Mouse (Mus musculus) intestine, postnatal 0 days (tissue): Measurements from ENCODE around the gene Exosc7. TPM values are rescaled to one million over a fixed set of nuclear protein-coding genes. Genes with fewer than 3 reads are reported as not detected.

Experiments
- ATAC-seq: fragments of 200-750 bp; cut with Nextera tagmentation; 2 replicates; pipeline ENCODE4 v1.8.0; 2017; ENCODE audit warnings: mild to moderate bottlenecking, moderate TSS enrichment, moderate library complexity
- H3K27ac ChIP-seq: fragments of 300-500 bp; sonication (generic); 2 replicates; pipeline ENCODE4 v1.5.1; 2014; ENCODE audit warnings: mild to moderate bottlenecking, low read depth, low read length, moderate library complexity
- H3K27me3 ChIP-seq: fragments of 300-500 bp; sonication (generic); replicated peaks from 2 replicates; pipeline ENCODE4 v1.6.1; 2014; ENCODE audit warnings: low read length, mixed read lengths; ENCODE audit not compliant: control insufficient read depth, insufficient read depth
- H3K36me3 ChIP-seq: fragments of 300-500 bp; sonication (generic); 2 replicates; pipeline ENCODE4 v1.6.1; 2014; ENCODE audit warnings: mild to moderate bottlenecking, moderate library complexity; ENCODE audit not compliant: control insufficient read depth, insufficient read depth
- H3K4me1 ChIP-seq: fragments of 300-500 bp; sonication (generic); replicated peaks from 2 replicates; pipeline ENCODE4 v1.6.1; 2014; ENCODE audit warnings: antibody characterized with exemption, low read length, mixed read lengths; ENCODE audit not compliant: control insufficient read depth, insufficient read depth
- H3K4me2 ChIP-seq: fragments of 300-500 bp; sonication (generic); replicated peaks from 2 replicates; pipeline ENCODE4 v1.6.1; 2014; ENCODE audit warnings: low read depth, mild to moderate bottlenecking, moderate library complexity
- H3K4me3 ChIP-seq: fragments of 300-500 bp; sonication (generic); 2 replicates; pipeline ENCODE4 v1.5.1; 2014; ENCODE audit warnings: low read depth, low read length
- H3K9ac ChIP-seq: fragments of 300-500 bp; sonication (generic); 2 replicates; pipeline ENCODE4 v1.6.1; 2014; ENCODE audit warnings: mild to moderate bottlenecking, low read depth, low read length
- H3K9me3 ChIP-seq: fragments of 300-500 bp; sonication (generic); 2 replicates; pipeline ENCODE4 v1.6.1; 2016; ENCODE audit warnings: mixed run types; ENCODE audit not compliant: control insufficient read depth
- CTCF ChIP-seq: sonication (generic); IDR thresholded peaks from 2 replicates; pipeline ENCODE4 v1.5.1; 2016; ENCODE audit warnings: low read depth, mild to moderate bottlenecking, control low read depth, antibody characterized with exemption, moderate library complexity
- WGBS: fragments of 180-500 bp; shearing (Covaris S2); extraction: QIAGEN DNeasy Blood & Tissue Kit; methylation state at CpG from one replicate; pipeline ENCODE4 v1.1.7; 2014; 5-methylcytosine and 5-hydroxymethylcytosine counted together
- polyA plus RNA-seq: library from polyadenylated mRNA; unstranded; fragments of >200 nt; fragmentation: Nextera tagmentation; extraction: Ambion mirVana; gene quantifications from 2 replicates; pipeline ENCODE4 v1.2.1, GENCODE M21; 2015

Exosc7 gene
- polyA plus RNA-seq, 1 experiment from 2014 or later: 53.6 TPM

GRCm38 (mm10) chr9:123174356-123174755 is 61.3 kb downstream of the Exosc7 start:
- Histone ChIP-seq H3K27ac (no peak overlapping the region), H3K4me2 (no peak overlapping the region), H3K27me3 (no peaks in the 10 kb centered on the region), H3K4me3 (no peak overlapping the region), H3K9ac (no peak overlapping the region), H3K9me3 (no peaks in the 10 kb centered on the region), H3K36me3 (peaks cover 24% of the 10 kb centered on the region), H3K4me1 (no peaks in the 10 kb centered on the region)
- no peak for TF ChIP-seq CTCF
- ATAC-seq: no peak
- WGBS: 92% methylated on average over 4 of the region's 4 CpGs

GRCm38 (mm10) chr9:123177380-123178048 is 64.5 kb downstream of the Exosc7 start:
- WGBS: 88% methylated on average over 9 of the region's 9 CpGs

GRCm38 (mm10) chr9:123180003-123180402 is 67.0 kb downstream of the Exosc7 start:
- H3K4me2 ChIP-seq: no peak overlapping the region
- H3K27ac ChIP-seq: no peak overlapping the region
- H3K9ac ChIP-seq: no peak overlapping the region
- H3K27me3 ChIP-seq: no peaks in the 10 kb centered on the region
- H3K36me3 ChIP-seq: peaks cover 37% of the 10 kb centered on the region
- no peak for ATAC-seq
- H3K4me1 ChIP-seq: no peaks in the 10 kb centered on the region
- TF ChIP-seq CTCF: no peak
- no peak overlapping the region for H3K4me3 ChIP-seq
- no peaks in the 10 kb centered on the region for H3K9me3 ChIP-seq
- 92% methylated on average over 6 of the region's 6 CpGs for WGBS

More at GRCm38 (mm10) chr9:123177380-123178048, 64.5 kb downstream of the Exosc7 start:
- Histone ChIP-seq H3K4me1 (no peaks in the 10 kb centered on the region), H3K27ac (no peak overlapping the region), H3K36me3 (peaks cover 35% of the 10 kb centered on the region), H3K9ac (no peak overlapping the region), H3K9me3 (no peaks in the 10 kb centered on the region), H3K27me3 (no peaks in the 10 kb centered on the region), H3K4me3 (no peak overlapping the region), H3K4me2 (no peak overlapping the region)
- no peak for TF ChIP-seq CTCF
- ATAC-seq: no peak

- no peaks in the 10 kb centered on the region for H3K4me1 ChIP-seq
- no peak overlapping the region for H3K4me3 ChIP-seq
- 39% methylated on average over 8 of the region's 8 CpGs for WGBS
- ATAC-seq: peak; percentile 88
- no peak for TF ChIP-seq CTCF
- H3K36me3 ChIP-seq: peaks cover 28% of the 10 kb centered on the region
- H3K27me3 ChIP-seq: no peaks in the 10 kb centered on the region
- H3K27ac ChIP-seq: peak overlapping the region; percentile 35
- H3K9me3 ChIP-seq: no peaks in the 10 kb centered on the region
- no peak overlapping the region for H3K4me2 ChIP-seq
- H3K9ac ChIP-seq: no peak overlapping the region
These were observed 70.2 kb downstream of the Exosc7 start for GRCm38 (mm10) chr9:123183226-123183625.

- Histone ChIP-seq H3K27ac (no peak overlapping the region), H3K4me3 (no peak overlapping the region), H3K9me3 (no peaks in the 10 kb centered on the region), H3K27me3 (no peaks in the 10 kb centered on the region), H3K9ac (no peak overlapping the region), H3K36me3 (peaks cover 18% of the 10 kb centered on the region; the same call in 1 of the 2 replicates), H3K4me1 (no peaks in the 10 kb centered on the region), H3K4me2 (no peak overlapping the region)
- ATAC-seq: no peak
- 54% methylated on average over 2 of the region's 2 CpGs for WGBS
- TF ChIP-seq CTCF: no peak
These were observed 72.5 kb downstream of the Exosc7 start for GRCm38 (mm10) chr9:123185546-123185945.

Other genes starting within 250 kb of the Exosc7 start
- 12.0 and 15.3 TPM in 2 replicates for gene Zfp445, start 247.2 kb upstream of the Exosc7 start, polyA plus RNA-seq
- 2.2 and 2.5 TPM in 2 replicates for gene Zkscan7, start 227.5 kb upstream of the Exosc7 start, polyA plus RNA-seq
- gene Zfp105, start 190.1 kb upstream of the Exosc7 start, polyA plus RNA-seq: 3.5 and 4.8 TPM in 2 replicates
- 51.3 and 55.9 TPM in 2 replicates for gene 1110059G10Rik, start 162.2 kb upstream of the Exosc7 start, polyA plus RNA-seq
- 10.0 and 10.1 TPM in 2 replicates for gene Kif15, start 162.2 kb upstream of the Exosc7 start, polyA plus RNA-seq
- gene Tmem42, start 91.9 kb upstream of the Exosc7 start, polyA plus RNA-seq: 25.9 and 26.2 TPM in 2 replicates
- gene Tgm4, start 78.5 kb upstream of the Exosc7 start, polyA plus RNA-seq: 0.21 TPM in 1 of 2 replicates, not detected in the other
- gene Zdhhc3, start within 50 bp of the Exosc7 start, polyA plus RNA-seq: 52.1 and 55.3 TPM in 2 replicates
- 3.5 and 4.7 TPM in 2 replicates for gene Clec3b, start 37.7 kb downstream of the Exosc7 start, polyA plus RNA-seq
- 6.9 and 7.7 TPM in 2 replicates for gene Cdcp1, start 102.8 kb downstream of the Exosc7 start, polyA plus RNA-seq
- gene Tmem158, start 147.5 kb downstream of the Exosc7 start, polyA plus RNA-seq: 15.6 and 16.1 TPM in 2 replicates